Mouse (Mus musculus) embryonic fibroblast, embryonic 13.5 days (primary cell): ENCODE results near the gene Gps2.

Experiments used
- CTCF ChIP-seq: IDR thresholded peaks from 2 replicates; pipeline ENCODE4 v1.5.1; 2011; ENCODE audit warnings: mild to moderate bottlenecking, control low read depth, low read length, moderate library complexity, borderline replicate concordance; ENCODE audit not compliant: insufficient read depth
- POLR2A ChIP-seq: IDR thresholded peaks from 2 replicates; pipeline ENCODE4 v1.6.1; 2011; ENCODE audit warnings: low read depth, mild to moderate bottlenecking, control low read depth, low read length, moderate library complexity

- TF ChIP-seq POLR2A (peak; percentile 52; the same call in 1 of the 2 replicates), CTCF (no peak)
Observed at GRCm38 (mm10) chr11:69948066-69948762, 34.5 kb downstream of the Gps2 start, which contains the start of gene Slc2a4.
